Mouse (Mus musculus) frontal cortex, postnatal 36 days (tissue): ENCODE results near the gene Dhdds.

Source experiments
- DNase-seq, 2 experiments: peaks; one replicate each; pipeline ENCODE4 v3.0.0; 2022; ENCODE audit warnings: low spot score in 2 of 2

Dhdds gene

DNA sequence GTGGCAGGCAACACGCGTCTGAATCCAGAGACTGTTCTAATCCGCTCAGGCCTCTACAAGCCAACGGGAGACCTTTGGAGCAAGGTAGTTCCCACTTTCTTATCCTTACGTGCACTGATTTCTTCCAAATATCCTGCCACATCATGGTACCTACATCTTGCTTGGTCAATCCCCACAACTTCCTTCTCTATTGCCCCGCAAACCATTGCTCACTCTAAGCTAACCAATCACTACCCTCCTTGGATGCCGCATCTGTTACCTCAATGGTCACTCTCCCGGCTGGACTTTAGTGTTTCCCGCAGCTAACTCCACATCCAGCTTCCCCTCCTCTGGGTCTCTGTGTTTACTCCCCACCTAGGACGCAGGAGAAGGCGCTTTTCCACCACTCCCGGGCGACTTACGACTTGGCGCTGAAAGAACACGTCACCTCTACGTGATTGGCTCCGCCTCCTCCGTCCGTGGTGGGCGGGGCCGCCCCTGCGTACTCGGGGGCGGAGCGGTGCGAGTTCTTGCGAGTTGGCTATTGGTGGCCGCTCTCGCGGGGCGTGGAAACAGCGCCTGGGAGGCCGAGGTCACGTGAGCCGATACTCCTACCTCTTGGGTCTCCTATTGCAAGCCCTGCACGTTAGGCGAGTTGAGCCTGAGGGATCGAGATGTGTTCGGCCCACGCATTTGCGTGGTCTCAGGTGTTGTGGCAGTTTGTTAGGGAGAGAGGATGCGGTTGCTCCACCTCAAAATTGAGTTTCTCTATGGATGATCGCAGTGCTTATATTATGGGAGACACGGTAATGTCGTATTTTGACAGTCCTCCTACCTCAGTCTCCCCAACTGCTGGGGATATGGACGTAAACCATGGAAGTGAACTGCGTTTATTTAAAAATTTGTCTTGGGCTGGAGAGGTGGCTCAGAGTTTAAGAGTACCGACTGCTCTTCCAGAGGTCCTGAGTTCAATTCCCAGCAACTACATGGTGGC is at the start of gene Dhdds:
Gene Dhdds (minus strand): TSS at position 453 of the 973 bp plus-strand sequence.
- DNase-seq: peak; percentile 94 to 96

DNA sequence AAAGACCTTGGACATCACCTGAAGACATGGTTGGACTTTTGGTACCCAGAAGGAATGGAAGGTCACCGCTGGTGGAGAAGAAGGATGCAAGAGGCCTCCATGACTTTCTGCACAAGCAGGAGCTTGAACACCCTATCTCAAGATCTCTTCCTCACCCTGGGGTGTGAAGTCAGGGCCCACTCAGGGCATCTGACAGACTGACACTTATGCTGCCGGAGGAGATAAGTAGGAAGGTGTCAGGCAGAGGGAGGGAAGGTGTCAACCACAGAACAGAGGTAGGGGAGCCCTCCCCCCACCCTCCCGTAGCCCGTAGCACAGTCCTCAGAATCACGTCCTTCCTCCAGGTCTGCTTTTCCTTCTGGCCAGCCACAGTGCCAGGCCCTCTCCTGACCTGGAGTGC is 46.9 kb upstream of the Dhdds start:
- no peak for DNase-seq

DNA sequence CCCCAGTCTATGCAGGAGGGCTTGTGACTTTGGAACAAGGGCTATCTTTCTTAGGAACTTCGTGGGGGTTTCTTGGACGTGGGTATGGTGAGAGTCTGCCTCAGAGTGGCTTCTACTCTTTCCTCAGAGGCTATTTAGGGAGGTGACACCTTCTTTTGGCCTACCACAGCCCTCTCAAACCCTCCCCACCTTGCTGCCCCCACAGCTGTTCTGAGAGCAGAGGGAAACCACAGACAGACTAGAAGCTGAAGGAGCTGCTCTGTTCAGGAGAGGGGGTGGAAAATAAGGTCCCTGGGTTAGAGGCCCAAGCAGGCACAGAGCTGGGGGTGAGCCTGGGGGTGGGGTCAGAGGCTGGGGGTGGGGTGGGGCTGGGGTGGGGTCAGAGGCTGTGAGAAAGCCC is 42.3 kb upstream of the Dhdds start:
- no peak for DNase-seq

DNA sequence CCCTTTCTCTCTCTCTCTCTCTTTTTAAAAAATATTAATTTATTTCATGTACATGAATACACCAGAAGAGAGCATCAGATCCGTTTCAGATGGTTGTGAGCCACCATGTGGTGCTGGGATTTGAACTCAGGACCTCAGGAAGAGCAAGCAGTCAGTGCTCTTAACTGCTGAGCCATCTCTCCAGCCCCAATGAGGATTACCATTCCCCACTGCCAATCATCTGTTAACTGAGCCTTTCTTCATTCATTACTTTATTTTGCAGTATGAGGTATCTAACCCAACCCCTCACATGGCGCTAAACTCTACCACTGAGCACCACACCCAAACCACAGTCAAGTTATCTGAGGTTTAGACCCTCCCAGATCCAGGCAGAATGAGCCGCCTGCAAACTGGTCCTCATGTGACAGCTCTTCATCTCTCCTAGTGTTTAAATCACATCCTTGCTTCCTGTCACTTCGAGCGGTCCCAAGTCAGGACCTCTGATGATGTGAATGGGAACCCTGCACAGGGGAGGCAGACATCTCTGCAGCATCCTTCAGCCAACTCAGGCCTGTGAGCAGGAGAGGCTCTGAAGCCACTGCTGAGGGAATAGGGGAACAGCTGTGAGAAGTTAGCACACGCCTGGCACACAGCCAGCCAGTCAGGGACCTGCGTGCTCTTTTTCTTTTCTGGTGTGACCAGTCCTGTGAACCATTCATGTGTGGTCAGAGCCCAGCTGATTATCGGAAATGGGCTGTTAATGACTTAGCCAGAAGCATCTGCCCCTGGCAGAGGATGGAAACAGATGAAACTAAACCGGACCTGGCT is 40.8 kb upstream of the Dhdds start:
- no peak for DNase-seq

DNA sequence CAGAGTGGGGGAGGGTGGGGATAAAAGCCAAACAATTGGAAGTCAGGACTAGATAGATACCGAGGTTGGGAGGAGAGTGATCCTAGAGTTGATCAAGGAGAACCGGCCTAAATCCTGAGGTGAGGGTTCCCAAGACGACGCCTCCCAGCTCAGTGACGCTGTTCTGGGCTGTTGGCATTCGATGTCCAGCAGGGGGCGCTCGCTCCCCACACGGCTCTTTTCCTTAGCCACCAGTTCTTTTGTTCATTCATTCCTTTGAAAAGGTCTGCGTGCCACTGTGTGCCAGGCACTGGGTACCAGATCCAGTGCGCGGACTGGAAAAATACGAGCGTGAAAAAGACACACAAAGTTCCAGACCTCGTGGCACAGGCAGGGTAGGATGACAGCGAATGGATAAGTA is 35.2 kb upstream of the Dhdds start:
- peak; percentile 81 to 82 for DNase-seq

DNA sequence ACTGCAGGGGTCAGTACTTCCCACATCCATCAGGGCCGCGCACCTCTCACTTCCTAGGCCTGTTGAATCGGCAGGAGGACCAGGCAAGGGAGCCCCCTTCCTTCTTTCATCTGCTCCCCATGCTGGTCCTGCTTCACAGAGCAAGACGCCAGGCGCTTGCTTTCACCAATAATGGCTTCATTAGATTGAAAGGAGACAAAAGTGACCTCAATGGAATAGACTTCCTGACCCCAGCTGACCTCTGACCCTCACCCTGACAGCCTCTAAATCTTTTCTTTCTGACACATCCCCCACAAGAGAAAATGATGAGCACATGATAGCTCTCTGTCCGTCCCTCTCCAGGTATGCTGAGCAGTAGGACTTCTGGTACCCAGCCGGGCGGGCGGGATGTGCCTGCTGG is 25.1 kb upstream of the Dhdds start:
- no peak for DNase-seq

DNA sequence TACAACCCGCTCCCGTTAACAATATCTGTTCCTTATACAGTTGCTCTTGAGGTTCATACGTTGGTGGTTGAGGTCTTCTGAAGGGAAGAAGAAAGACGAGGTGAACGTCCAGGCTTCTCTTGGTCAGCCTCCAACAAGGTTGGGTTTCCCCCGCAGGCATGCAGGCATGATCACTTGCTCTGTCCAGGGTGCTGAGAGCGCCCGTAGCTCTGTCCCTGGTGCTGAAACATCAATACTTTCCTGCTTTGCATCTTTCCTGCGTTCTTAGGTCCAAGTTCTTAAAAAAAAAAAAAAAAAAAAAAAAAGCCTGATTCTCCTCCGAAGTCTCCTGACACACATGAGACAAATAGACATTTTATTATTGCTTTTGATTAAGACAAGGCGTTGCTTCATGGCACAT is 19.9 kb upstream of the Dhdds start:
- peak in 1 of 2 experiments; percentile 23 for DNase-seq

DNA sequence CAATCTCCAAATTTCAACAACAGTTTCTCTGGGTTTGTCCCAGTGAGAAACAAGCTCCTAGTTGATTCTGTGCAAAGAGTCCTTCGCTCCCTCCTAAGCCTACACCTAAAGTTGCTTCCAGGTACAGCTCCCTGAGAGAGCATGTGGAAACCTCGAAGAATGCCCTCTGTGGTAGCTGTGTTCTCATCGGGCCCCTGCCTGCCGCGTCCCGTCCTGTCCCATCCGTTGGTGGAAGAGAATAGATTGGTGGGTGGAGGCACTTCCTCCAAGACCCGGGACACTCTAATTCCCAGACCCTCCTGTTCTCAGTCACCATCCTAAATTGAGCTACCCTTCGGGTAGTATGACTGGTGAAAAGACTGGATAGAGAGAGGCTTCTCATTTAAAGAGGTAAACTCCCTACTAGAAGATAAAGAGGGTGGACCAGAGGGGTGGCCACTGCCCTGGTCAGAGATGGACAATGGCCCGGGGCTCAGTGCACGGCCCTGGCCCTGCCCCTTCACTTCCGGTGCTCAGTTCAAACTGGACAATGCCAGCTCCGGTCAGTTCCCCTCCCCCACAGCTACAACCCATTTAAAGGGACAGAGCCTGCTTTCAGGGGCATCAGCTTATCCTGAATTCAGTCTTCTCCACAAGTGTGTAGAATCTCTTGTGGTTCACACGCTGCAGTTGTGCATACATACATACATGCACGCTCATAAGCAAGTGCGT is 19.1 kb upstream of the Dhdds start:
- DNase-seq: no peak

DNA sequence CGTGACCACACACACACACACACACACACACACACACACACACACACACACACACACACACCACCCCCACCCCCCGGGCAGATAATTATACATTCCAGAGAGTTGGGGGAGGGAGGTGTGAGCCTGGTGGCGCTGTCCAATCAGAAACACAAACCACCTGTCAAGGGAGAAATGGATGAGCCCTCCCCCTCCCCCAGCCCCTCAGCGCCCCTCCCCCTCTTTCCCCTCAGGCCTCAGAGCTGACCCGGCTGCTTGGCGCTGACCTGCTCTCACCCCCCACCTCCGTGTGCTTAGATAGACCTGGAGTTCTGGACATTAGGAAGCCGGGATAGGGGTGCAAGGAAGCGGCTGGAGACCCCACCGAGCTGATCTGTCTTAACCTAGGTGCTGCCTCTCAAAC is 18.5 kb upstream of the Dhdds start:
- no peak for DNase-seq

DNA sequence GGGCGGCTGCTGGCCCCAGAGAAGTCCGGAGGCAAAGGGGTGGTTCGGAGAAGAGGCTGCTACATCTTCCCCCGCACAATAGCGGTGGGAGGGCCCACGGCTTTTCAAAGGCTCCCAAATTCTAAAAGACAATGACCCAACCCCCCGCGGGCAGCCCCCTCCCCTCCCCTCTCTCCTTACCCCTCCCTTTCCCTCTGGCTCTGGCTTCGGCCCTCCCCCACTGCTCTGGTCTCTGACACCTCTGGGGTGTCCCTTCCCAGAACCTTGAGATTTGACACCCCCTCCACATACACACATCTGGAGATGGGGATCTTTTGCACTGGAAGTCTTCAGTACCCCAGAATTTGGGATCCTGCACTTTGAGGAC is 18.0 kb upstream of the Dhdds start, which contains the start of gene Lin28a:
Gene Lin28a (minus strand): TSS at position 63 of the 367 bp plus-strand sequence.
- DNase-seq: no peak

DNA sequence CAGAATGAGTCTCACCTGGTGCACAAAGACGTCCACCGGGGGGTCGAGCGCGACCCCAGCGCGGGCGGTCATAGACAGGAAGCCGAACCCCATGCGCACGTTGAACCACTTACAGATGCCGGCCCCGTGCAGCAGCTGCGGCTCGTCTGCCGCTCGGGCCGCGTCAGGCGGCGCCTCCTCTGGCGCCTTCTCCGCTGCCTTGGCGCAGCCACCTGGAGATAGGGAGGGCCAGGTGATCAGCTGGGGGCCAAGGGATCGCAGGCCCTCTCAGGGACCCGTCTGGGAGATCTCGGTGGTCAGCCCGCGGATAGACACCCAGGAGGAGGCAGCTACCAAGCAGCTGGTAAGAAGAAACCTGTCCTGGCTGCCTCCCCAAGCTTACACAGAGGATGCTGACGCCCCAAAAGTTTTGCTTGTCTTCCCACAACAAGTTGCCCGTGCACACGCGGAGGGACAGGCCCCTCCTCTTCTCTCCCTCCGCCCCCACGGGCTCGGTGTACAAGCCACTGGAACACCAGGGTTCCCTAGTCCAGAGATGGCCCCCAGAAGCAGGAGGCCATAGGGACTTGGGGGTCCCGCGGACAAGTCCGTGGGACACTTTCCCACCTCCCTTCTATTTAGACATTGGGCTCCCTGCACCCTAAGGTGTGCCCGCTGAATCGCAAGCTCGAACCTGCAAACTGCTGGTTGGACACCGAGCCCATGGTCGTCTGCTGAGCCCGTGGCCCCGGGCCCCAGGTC is 17.5 kb upstream of the Dhdds start:
- no peak for DNase-seq

DNA sequence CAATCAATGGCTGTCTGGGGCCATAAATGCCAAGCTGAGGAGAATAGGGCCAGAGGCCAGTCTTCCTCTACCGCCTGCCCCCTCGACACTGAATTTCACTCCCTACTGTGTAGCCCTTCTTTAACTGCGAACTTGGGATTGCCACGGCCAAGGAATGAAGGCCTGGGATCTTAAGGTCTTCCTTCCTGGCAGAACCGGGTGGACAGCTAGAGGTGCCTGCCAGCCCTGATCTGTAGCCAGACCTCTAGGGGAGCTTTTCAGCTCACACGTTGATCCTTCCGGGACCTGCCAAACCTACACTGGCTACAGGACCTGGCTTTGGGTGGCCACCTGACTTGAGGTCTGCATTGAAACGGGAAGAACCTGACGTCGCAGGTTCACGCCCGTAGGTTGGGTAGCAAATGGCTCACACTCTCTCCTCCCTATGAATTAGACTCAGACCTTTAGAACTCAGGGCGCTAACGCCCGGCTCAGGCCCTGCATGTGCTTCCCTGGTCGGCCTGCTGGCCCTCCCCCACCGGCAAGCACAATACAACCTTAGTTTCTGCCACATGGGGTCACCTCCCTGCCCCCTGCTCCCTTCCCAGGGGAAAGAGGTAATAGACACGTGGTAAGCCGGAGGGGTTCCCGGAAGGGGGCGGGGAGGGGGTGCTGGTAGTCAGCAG is 16.6 kb upstream of the Dhdds start:
- no peak for DNase-seq

DNA sequence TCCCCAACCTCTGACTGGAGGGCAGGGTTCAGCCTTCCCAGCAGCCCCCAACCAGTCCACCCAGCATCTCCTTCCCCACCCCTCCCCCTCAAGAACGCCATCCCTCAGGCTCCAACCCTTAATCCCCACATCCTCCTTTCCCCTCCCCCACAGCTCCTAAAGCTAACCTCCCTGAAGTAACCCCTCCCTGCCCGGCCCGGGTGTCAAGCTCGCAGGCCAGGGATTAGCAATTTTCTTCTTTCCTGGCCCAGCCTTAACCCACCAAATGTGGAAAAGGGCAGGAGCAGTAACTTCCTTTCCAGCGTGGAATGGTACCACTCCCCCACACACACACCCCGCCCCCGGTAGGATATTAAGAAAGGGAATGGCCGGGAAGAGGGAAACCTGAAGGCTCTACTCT is 16.0 kb upstream of the Dhdds start:
- DNase-seq: no peak

DNA sequence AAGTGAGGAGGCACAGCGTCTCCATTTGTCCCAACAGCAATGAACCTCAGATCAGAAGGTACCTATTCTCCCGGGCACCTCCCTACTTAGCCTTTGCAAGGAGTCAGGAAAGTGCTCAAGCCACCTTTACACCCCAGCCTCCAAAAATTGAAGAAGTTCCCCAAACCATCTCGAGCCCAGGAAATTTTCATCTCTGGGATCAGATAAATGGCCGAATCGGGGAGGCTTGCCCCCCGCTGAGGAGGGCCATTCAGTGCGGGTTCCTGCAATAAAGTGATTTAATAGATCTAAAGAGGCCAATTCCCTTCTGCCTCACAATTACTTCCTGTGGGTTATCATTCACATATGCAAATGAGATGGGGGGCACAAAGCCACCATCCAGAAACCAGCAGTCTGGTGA is 15.5 kb upstream of the Dhdds start:
- no peak for DNase-seq

DNA sequence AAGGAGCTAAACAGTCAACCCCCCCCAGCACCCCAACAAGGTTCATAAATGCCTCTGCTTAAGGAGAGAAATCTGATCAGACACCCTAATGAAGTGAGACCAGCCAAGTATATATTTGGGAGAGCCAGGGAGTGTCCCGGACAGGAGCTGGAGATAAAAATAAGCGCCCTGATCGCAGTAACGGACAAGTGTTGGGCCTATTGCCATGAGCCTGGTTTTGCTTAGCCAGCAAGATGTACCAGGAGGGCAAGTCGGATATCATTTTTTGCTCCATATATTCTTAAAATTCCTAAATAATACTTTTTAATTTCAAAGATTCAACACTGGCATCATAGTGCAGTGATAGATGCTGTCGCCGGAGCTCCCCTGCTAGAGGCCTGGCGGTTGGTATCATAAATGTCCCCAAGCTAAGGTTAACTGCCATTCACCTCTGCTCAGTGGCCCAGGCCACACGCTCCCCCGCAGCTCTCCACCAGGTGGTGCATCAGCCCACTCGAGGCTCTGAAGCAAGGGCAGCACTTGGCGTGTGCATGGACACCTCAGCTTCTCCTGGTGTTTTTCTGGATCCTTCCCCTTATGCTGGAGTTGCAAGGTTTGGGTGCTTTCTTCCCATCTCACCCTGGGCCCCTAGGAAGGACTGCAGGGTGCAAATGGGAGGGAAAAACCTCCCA is 12.3 kb upstream of the Dhdds start:
- no peak for DNase-seq

DNA sequence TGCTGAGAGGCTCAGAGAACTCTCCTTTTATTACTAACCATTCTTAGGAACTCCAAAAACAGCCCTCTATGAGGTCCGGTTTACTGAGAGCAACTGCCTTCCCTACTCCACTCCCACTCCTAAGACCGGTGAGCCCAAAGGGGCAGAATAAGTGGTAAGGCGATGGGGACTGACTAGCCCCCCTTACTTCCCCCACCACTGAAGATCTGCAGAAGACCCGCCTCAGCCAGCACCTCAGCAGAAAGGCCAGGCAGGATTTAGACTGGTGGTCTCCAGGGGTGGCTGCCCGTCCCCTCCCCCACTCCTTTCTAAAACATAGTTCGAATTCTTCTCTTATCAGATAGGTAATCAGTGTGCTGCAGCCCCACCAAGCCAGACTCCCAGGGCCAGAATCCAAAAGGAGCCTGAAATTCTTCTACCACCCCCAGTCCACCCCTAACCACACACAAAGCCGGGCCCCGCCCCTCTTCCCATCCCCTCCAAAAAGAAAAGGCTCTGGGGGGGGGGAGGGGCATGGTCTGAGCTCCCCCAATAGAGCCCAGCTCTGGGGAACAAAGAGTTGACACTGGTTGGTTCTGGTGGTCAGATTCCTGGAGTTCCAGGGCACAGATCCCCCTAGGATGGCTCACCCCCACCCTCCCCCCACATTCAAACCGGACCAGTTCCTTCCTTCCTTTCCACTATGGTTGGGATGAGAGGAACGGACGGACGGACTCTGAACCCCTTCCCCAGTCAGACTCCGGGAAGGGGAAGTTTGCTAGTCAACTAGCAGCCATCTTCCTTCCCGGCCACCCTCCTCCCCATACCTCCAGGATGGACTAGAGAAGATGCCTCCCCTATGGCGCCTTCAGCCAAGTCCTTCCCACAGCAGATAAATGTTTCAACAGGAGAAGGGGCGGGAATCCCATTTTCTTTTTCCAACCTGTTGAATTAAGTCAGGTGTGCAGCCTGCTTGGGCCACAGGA is 11.0 kb upstream of the Dhdds start:
- no peak for DNase-seq

DNA sequence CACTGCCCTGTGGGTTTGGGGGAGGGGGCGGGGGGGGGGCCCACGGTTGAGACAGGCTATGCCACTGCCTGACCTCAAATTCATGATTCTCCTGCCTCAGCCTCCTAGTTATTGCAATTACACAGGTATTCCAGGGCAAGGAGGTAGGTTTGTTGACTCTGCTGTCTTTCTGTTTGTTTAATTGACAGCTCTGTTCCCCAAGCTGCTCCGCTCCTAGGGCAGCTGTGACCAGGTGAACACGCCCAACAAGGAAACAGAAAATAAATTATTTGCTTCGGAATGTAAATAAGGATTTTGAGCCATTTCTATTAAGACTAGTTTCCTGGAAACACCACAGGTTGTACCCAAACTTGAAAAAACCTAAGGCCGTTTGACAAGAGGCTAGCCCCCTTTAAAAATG is 9.0 kb upstream of the Dhdds start:
- no peak for DNase-seq

DNA sequence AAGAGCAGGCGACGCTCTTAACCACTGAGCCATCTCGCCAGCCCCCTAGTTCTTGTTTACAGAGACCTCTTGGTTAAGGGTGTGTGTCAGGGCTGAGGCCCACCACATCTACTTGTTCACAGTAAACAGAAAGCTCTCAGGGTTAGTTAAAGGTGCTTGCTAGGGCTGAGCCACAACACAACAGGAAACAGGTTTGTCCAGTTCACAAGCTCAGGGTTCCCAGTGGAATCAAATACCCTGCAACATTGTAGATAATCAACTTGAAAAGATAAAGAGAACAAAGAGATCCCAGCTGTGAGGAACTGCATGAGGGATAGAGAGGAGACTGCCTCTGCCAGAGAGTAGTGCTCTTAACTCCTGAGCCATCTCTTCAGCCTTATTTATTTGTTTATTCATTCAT is 6.1 kb upstream of the Dhdds start:
- DNase-seq: no peak
